Mouse (Mus musculus) adrenal gland, postnatal 14 days (tissue): ENCODE results near the gene Rbks. TPM values are rescaled to one million over a fixed set of nuclear protein-coding genes. Genes with fewer than 3 reads are reported as not detected.
"Not testable (repeated sequence)": the region's sequence is repeated elsewhere in the genome, so short reads cannot be mapped to it uniquely, and the experiment has no call there.

ENCODE experiments used
- DNase-seq: peaks from one replicate; pipeline ENCODE4 v3.0.0; 2021; ENCODE audit warnings: mixed read lengths
- total RNA-seq: library from RNA; stranded (reverse); gene quantifications from 2 replicates; pipeline ENCODE4 v1.2.3, GENCODE M21; 2021

The Rbks gene
- total RNA-seq, 1 experiment from 2014 or later, result 10.2 TPM

GRCm38 (mm10) chr5:31627117-31627516 is 70.3 kb downstream of the Rbks start:
- no peak for DNase-seq

DNA sequence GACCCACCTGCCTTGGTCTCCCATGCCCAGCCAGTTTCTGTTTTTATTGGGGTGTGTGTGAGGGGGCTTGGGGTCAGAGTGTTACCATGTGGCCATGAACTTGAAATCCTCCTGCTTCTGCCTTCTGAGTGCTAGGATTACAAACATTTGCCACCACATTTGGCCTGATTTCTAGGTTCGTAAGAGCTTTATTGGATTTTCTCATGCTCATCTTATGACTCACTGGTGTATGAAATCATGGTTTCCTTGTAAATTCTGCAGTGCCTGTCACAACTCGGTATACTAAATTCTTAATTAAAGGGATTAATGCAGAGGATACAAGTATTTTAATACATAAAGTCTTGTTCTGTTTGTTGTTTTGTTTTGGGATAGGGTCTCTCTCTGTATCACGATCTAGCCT is 77.1 kb downstream of the Rbks start:
- DNase-seq, result no peak

GRCm38 (mm10) chr5:31614339-31615025 is 82.9 kb downstream of the Rbks start:
- DNase-seq, result no peak

GRCm38 (mm10) chr5:31613852-31614286 is 83.6 kb downstream of the Rbks start:
- peak; percentile 93 for DNase-seq

GRCm38 (mm10) chr5:31611186-31611585 is 86.2 kb downstream of the Rbks start:
- DNase-seq, result no peak

DNA sequence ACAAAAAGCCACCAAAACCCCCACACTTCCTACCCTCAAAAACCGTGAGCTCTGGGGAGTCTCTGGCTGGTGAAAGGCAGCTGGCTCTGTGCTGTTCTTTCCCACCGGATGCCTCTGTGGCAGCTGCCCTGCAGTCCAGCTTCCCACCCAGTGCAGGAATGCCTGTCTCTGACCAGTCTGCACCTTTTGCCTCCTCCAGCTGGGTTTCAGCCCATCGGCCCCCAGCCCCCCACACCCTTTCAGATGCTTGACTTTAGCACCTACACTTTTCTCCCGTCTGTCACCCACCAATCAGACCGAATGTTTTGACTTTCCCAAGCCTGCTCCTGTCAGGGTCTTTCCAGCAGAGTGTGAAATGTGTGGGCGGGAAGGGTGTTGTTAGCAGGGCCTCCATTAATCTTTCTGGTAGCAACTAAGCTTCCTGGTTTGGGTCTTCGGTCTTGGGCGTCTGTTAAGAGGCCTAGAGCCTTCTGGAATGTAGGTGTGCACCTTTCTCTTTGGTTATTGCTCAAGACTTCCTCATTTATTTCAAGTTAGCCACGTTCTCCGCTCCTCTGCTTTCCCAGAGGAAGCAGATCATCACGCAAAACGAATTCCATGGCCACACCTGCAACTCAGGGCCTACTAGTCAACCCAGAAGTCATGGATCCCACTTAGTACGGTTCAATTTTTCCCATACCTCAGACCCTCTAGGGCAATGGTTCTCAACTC is 86.9 kb downstream of the Rbks start:
- no peak for DNase-seq

DNA sequence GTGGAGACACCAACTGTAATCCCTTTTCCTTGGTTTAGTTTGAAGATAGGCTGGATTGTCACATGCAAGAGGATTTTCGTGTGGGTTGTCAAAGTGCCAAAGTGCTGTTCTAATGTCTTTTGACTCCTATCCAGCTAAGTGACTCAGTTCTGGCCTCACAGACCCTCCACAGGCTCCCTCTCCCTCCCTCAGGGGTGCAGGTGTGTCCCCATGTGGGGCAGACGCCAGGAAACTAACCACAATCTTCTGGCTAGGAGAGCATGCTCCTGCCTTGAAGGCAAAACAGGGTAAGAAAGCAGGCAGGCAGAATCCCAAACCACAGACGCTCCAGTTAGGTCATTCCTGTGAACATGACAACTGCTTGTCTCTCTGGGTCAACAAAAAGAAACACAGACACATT is 91.3 kb downstream of the Rbks start:
- peak; percentile 56 for DNase-seq

DNA sequence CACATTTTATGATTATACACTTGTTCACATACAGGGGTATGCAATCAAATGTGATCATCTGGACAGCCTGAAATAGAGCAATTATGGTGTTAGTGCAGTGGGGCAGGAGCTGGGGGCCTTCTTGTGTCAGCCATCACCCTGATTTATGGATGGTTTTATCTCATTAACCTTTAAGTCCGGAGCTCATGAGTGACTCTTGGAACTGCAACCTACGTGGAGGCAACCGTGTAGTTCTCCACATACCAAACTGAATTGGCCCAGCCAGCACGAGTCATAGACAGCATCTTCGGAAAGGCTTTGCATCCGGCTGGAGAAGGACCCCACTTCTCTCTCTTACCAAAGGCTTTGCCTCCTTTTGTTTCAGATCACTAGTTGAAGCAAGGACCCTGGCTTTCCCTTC is 93.7 kb downstream of the Rbks start:
- DNase-seq, result peak; percentile 43

- peak; percentile 87 for DNase-seq
Measured at GRCm38 (mm10) chr5:31602377-31602776, 95.0 kb downstream of the Rbks start.

- DNase-seq, result no peak
Measured at GRCm38 (mm10) chr5:31601162-31601722, 96.2 kb downstream of the Rbks start.

GRCm38 (mm10) chr5:31599161-31599560 is 98.3 kb downstream of the Rbks start:
- DNase-seq, result peak; percentile 60

- DNase-seq, result peak; percentile 77
Measured at GRCm38 (mm10) chr5:31598579-31598978, 98.8 kb downstream of the Rbks start.

DNA sequence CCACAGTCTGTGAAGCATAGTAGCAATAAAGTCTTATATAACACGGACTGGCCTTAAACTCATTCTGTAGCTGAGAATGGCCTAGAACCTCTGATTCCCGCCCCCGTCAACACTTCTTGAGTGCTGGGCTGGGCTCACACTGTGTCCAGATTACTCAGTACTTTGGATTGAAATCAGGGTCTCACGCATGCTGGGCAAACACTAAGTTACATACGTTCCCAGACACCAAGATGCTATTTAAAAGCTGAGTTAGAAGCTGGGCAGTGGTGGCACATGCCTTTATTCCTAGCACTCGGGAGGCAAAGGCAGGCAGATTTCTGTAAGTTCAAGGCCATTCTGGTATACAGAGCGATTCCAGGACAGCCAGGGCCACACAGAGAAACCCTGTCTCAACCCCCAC is 99.3 kb downstream of the Rbks start:
- DNase-seq, result no peak

- no peak for DNase-seq
Measured at GRCm38 (mm10) chr5:31597430-31597944, 99.9 kb downstream of the Rbks start.

DNA sequence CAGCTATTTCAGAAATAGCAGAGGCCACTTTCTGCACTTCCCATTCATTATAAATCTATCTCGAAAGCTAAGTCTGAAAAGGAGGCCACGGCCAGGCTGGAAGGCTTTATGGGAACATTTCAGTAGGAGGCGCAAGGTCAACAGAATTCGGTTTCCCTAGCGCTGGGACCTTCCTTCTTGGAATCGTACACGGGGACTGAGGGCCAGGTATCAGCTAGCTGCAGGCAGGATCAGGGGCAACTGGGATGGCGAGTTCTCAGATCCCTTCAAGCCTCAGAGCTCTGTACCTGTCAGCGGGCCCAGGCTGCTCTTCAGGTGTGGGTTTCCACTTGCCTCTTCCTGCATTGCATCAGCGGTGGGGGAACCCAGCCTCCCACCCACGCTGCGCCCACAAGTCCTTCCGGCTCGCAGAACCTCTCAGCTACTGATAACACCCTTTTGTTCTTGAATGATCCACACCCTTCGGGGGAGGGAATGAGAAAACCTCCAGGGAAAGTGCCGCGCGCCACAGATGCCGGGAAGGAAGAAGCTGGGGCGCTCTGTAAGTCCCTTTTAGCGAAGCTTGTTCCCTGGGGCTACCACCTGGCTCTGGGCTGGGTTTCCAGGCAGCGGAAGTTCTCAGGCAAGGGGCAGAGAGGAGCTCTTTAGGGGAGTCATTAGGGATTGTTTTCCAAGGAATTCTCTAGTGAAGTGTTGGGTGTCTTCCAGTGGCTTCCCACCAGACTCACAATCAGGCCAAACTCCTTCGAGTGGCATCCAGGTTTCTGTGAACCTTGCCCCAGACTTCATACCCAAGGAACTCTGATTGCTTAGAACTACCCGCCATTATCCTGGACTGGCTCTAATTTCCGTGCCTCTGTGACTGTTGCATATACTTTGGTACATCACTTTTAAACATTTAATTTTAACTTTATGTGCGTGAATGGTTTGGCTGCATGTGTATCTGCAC is 100.7 kb downstream of the Rbks start, which contains the start of gene Mrpl33:
Gene Mrpl33, plus strand, starts transcription at position 455 of the 949 bp plus-strand sequence.
- DNase-seq, result peak; percentile 75

- DNase-seq, result no peak
Measured at GRCm38 (mm10) chr5:31595868-31596267, 101.6 kb downstream of the Rbks start.

GRCm38 (mm10) chr5:31591122-31591521 is 106.3 kb downstream of the Rbks start:
- DNase-seq, result no peak

GRCm38 (mm10) chr5:31589711-31590319 is 107.6 kb downstream of the Rbks start:
- DNase-seq, result peak; percentile 25

GRCm38 (mm10) chr5:31588672-31589071 is 108.8 kb downstream of the Rbks start:
- not testable (repeated sequence) for DNase-seq

DNA sequence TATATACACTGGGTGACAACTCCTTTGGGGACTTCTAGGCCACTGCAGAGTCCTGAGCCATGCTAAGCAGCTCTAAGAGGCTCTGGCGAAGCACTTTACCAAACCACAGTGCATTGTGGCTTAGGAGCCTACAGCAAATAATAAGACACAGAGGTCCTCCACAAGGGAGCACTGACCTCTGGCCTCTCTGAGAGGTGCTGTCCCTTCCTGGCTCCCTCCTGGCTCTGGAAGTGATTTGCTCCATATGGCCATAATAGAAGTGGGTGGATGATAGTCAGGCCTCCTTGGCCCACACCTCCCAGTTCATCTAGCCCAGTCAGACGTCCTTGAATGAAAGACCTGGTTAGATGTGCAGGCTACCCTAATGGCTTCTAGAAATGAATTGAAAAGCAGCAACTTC is 109.4 kb downstream of the Rbks start:
- DNase-seq, result no peak

- no peak for DNase-seq
Measured at GRCm38 (mm10) chr5:31585526-31585925, 111.9 kb downstream of the Rbks start.

DNA sequence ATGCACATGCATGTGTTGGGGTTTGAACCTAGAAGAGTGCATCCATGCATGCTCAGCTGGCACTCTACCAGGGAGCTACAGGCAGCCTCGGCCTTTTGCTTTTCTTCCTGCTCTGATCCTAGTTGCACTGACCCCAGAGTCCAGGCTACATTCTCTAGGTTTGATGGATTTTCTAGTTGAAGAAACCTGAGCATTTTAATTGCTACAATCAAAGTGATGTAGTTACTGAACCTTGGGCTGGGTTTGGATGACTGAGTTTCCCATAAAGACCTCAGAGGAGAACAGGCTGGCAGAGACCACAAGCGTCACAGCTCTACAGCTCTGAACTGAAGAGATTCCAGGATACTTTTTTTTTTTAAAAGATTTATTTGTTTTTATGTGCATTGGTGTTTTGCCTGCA is 114.2 kb downstream of the Rbks start:
- no peak for DNase-seq
